Mouse (Mus musculus) stomach, postnatal 0 days (tissue): Measurements from ENCODE around the gene Trpm5.

ENCODE experiments used
- CTCF ChIP-seq: IDR thresholded peaks from 2 replicates; pipeline ENCODE4 v1.5.1; 2016; ENCODE audit warnings: antibody characterized with exemption, low read depth, mild to moderate bottlenecking, moderate library complexity
- EP300 ChIP-seq: optimal IDR thresholded peaks from 2 replicates; pipeline ENCODE3; 2016; ENCODE audit warnings: antibody characterized with exemption

DNA sequence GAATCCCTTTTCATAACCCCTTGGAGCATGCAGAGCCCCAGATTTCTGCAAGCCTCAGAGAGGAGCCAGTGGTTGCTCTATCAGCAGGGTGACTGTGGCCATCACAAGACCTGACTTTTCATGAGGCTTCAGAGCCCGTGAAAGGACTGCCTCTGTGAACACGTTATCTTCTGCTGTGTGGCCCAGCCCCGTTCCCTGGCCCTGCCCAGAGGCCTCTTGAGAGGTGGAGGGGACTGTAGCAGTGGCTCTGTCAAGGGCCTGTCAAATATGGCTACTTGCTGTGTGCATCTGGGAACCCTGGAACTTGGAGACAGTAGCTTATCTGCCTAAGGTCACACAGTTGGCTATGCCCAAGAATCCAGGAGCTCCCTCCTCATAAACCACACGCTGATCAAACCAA lies 17.3 kb upstream of the Trpm5 start:
- TF ChIP-seq CTCF (no peak), EP300 (no peak)
